Mouse (Mus musculus): Measurements from ENCODE around the gene Lclat1. TPM values are rescaled to one million over a fixed set of nuclear protein-coding genes. Genes with fewer than 3 reads are reported as not detected.

Lclat1 gene
- total and polyA plus RNA-seq, 3 experiments, result 9.6 to 10.5 TPM; not detected in 1

- H3K27ac ChIP-seq (ENCODE audit: control insufficient read depth, low read depth, low read length), result no peak overlapping the region
- no peak overlapping the region for H3K9ac ChIP-seq (ENCODE audit: control insufficient read depth, low read depth, low read length, poor library complexity, severe bottlenecking)
- DNase-seq (ENCODE audit: low read depth, low spot score), result no peak
- H3K27me3 ChIP-seq (ENCODE audit: control insufficient read depth in 1 of 2, insufficient read depth in 2 of 2, low read length in 2 of 2), result no peaks in the 10 kb centered on the region
- H3K36me3 ChIP-seq (ENCODE audit: control insufficient read depth in 1 of 2, insufficient read depth in 2 of 2, low read length in 2 of 2), result peaks cover 0 to 1% of the 10 kb centered on the region in 2 experiments; a peak in 1 of 4 replicates
- H3K79me2 ChIP-seq (ENCODE audit: control insufficient read depth, insufficient read depth, low read length, poor library complexity), result no peaks in the 10 kb centered on the region
- no peaks in the 10 kb centered on the region for H3K9me3 ChIP-seq (replicated peaks; ENCODE audit: insufficient read depth, low read length)
- H3K4me1 ChIP-seq (ENCODE audit: control insufficient read depth in 1 of 2, insufficient read depth in 2 of 2, low read length in 2 of 2), result no peaks in the 10 kb centered on the region
- no peak for TF ChIP-seq KAT2A (conservative IDR thresholded peaks at IDR 0.05; ENCODE audit: low read depth, low read length)
- no peak for TF ChIP-seq UBTF (IDR thresholded peaks at IDR 0.05; ENCODE audit: borderline replicate concordance, insufficient read depth, low read depth, low read length)
- TF ChIP-seq TBP (IDR thresholded peaks at IDR 0.05; ENCODE audit: low read depth, low read length), result no peak
- TF ChIP-seq TCF12 (IDR thresholded peaks at IDR 0.05; ENCODE audit: low read depth, low read length), result no peak
- no peak for TF ChIP-seq BHLHE40 (IDR thresholded peaks at IDR 0.05; ENCODE audit: borderline replicate concordance, low read depth, low read length)
- no peak for TF ChIP-seq ZKSCAN1 (IDR thresholded peaks at IDR 0.05; ENCODE audit: low read depth, low read length)
- TF ChIP-seq CHD1 (IDR thresholded peaks at IDR 0.05; ENCODE audit: low read depth, low read length), result no peak
- H3K4me3 ChIP-seq (ENCODE audit: control insufficient read depth in 1 of 2, insufficient read depth in 1 of 2, low read depth in 2 of 2, low read length in 2 of 2), result no peak overlapping the region
Measured at GRCm38 (mm10) chr17:73177079-73177478, 69.3 kb downstream of the Lclat1 start.

GRCm38 (mm10) chr17:73186929-73187328 is 79.1 kb downstream of the Lclat1 start:
- Histone ChIP-seq H3K79me2 (ENCODE audit: control insufficient read depth, insufficient read depth, low read length, poor library complexity) (no peaks in the 10 kb centered on the region), H3K27me3 (ENCODE audit: control insufficient read depth in 1 of 2, insufficient read depth in 2 of 2, low read length in 2 of 2) (no peaks in the 10 kb centered on the region), H3K36me3 (ENCODE audit: control insufficient read depth in 1 of 2, insufficient read depth in 2 of 2, low read length in 2 of 2) (peaks cover 0 to 2% of the 10 kb centered on the region in 2 experiments; a peak in 1 of 4 replicates), H3K4me3 (ENCODE audit: control insufficient read depth in 1 of 2, insufficient read depth in 1 of 2, low read depth in 2 of 2, low read length in 2 of 2) (no peak overlapping the region), H3K4me1 (ENCODE audit: control insufficient read depth in 1 of 2, insufficient read depth in 2 of 2, low read length in 2 of 2) (peaks cover 0 to 2% of the 10 kb centered on the region in 2 experiments; a peak in 1 of 4 replicates), H3K9me3 (replicated peaks; ENCODE audit: insufficient read depth, low read length) (no peaks in the 10 kb centered on the region), H3K9ac (ENCODE audit: control insufficient read depth, low read depth, low read length, poor library complexity, severe bottlenecking) (no peak overlapping the region), H3K27ac (ENCODE audit: control insufficient read depth, low read depth, low read length) (no peak overlapping the region)
- DNase-seq (ENCODE audit: low read depth, low spot score), result no peak
- TF ChIP-seq NRF1 (IDR thresholded peaks at IDR 0.05; ENCODE audit: insufficient read depth, low read depth, low read length, poor library complexity, severe bottlenecking), result no peak
- no peak for TF ChIP-seq CTCF (IDR thresholded peaks at IDR 0.05 in 2 of 3, conservative IDR thresholded peaks at IDR 0.05 in 1 of 3; ENCODE audit: control insufficient read depth in 1 of 3, insufficient read depth in 1 of 3, low read depth in 2 of 3, low read length in 3 of 3, poor library complexity in 1 of 3, severe bottlenecking in 1 of 3)
- no peak for TF ChIP-seq CHD1 (IDR thresholded peaks at IDR 0.05; ENCODE audit: low read depth, low read length)
- TF ChIP-seq E2F4 (IDR thresholded peaks at IDR 0.05; ENCODE audit: borderline replicate concordance, low read depth, low read length), result no peak
- TF ChIP-seq MXI1 (IDR thresholded peaks at IDR 0.05; ENCODE audit: low read depth, low read length), result no peak
- no peak for TF ChIP-seq TBP (IDR thresholded peaks at IDR 0.05; ENCODE audit: low read depth, low read length)
- TF ChIP-seq USF1 (IDR thresholded peaks at IDR 0.05; ENCODE audit: low read depth, low read length), result no peak
- no peak for TF ChIP-seq USF2 (IDR thresholded peaks at IDR 0.05; ENCODE audit: borderline replicate concordance in 1 of 2, insufficient read depth in 1 of 2, low read depth in 1 of 2, low read length in 2 of 2)
- no peak for TF ChIP-seq ZMIZ1 (IDR thresholded peaks at IDR 0.05; ENCODE audit: low read depth, low read length)
- TF ChIP-seq BHLHE40 (IDR thresholded peaks at IDR 0.05; ENCODE audit: borderline replicate concordance, low read depth, low read length), result no peak
- TF ChIP-seq ELF1 (IDR thresholded peaks at IDR 0.05; ENCODE audit: low read depth, low read length), result no peak
- no peak for TF ChIP-seq UBTF (IDR thresholded peaks at IDR 0.05; ENCODE audit: borderline replicate concordance, insufficient read depth, low read depth, low read length)
- TF ChIP-seq RAD21 (IDR thresholded peaks at IDR 0.05; ENCODE audit: low read depth, low read length), result no peak
- no peak for TF ChIP-seq JUND (IDR thresholded peaks at IDR 0.05; ENCODE audit: low read depth, low read length)

Data from MEL (cell line).